Mouse (Mus musculus) liver, embryonic 13.5 days (tissue): ENCODE results near the gene Rnf183. TPM values are rescaled to one million over a fixed set of nuclear protein-coding genes. Genes with fewer than 3 reads are reported as not detected.

ENCODE experiments used
- ATAC-seq: fragments of 200-750 bp; cut with Nextera tagmentation; 2 replicates; pipeline ENCODE4 v1.8.0; 2017; ENCODE audit warnings: low read depth, mild to moderate bottlenecking, moderate number of reproducible peaks, moderate library complexity
- DNase-seq: peaks from one replicate; pipeline ENCODE4 v3.0.0; 2022
- H3K27ac ChIP-seq: fragments of 300-500 bp; sonication (generic); 2 replicates; pipeline ENCODE4 v1.5.1; 2015; ENCODE audit warnings: moderate library complexity, mild to moderate bottlenecking, inconsistent platforms
- H3K27me3 ChIP-seq: fragments of 300-500 bp; sonication (generic); 2 replicates; pipeline ENCODE4 v1.6.1; 2015; ENCODE audit warnings: mild to moderate bottlenecking, inconsistent platforms
- H3K36me3 ChIP-seq: fragments of 300-500 bp; sonication (generic); 2 replicates; pipeline ENCODE4 v1.6.1; 2015; ENCODE audit warnings: mild to moderate bottlenecking, inconsistent platforms
- H3K4me1 ChIP-seq: fragments of 300-500 bp; sonication (generic); replicated peaks from 2 replicates; pipeline ENCODE4 v1.6.1; 2015; ENCODE audit warnings: inconsistent platforms
- H3K4me2 ChIP-seq: fragments of 300-500 bp; sonication (generic); 2 replicates; pipeline ENCODE4 v1.6.1; 2015; ENCODE audit warnings: inconsistent platforms, mild to moderate bottlenecking, moderate library complexity
- H3K4me3 ChIP-seq: fragments of 300-500 bp; sonication (generic); replicated peaks from 2 replicates; pipeline ENCODE4 v1.5.1; 2015; ENCODE audit warnings: mild to moderate bottlenecking, inconsistent platforms
- H3K9ac ChIP-seq: fragments of 300-500 bp; sonication (generic); 2 replicates; pipeline ENCODE4 v1.6.1; 2015; ENCODE audit warnings: mild to moderate bottlenecking, inconsistent platforms
- H3K9me3 ChIP-seq: fragments of 300-500 bp; sonication (generic); replicated peaks from 2 replicates; pipeline ENCODE4 v1.6.1; 2016; ENCODE audit warnings: inconsistent platforms
- WGBS: fragments of 180-500 bp; shearing (Covaris S2); methylation state at CpG from one replicate; pipeline ENCODE4 v1.1.7; 2015; ENCODE audit not compliant: insufficient replicate concordance; 5-methylcytosine and 5-hydroxymethylcytosine counted together
- polyA plus RNA-seq: library from polyadenylated mRNA; unstranded; fragments of >200 nt; fragmentation: Nextera tagmentation; extraction: Ambion mirVana; gene quantifications from 2 replicates; pipeline ENCODE4 v1.2.1, GENCODE M21; 2015

Rnf183 gene
- polyA plus RNA-seq, 1 experiment from 2014 or later: not detected

DNA sequence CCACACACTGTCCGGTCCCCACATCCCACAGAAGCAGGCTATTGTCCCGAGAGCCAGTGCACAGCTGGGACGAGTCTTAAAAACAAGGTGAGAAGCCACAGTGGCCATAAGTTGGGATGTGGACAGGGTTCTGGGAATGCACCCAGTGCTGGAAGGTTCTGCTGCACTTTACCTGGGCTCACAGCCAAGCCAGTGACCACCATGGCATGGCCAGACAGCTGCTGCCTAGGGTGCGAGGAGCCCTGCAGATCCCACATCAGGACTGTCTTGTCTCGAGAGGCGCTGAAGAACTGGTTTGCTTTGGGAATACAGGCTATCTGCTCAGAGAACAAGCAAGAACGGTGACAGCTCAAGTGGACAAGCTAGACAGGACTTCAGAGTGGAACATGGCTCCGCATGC is 25.3 kb upstream of the Rnf183 start:
- Histone ChIP-seq H3K27me3 (no peaks in the 10 kb centered on the region), H3K9ac (no peak overlapping the region), H3K4me1 (no peaks in the 10 kb centered on the region), H3K4me2 (no peak overlapping the region), H3K9me3 (no peaks in the 10 kb centered on the region), H3K27ac (no peak overlapping the region), H3K4me3 (no peak overlapping the region), H3K36me3 (no peaks in the 10 kb centered on the region)
- 83% methylated on average over 8 of the region's 8 CpGs for WGBS
- DNase-seq (no peak), ATAC-seq (no peak)

DNA sequence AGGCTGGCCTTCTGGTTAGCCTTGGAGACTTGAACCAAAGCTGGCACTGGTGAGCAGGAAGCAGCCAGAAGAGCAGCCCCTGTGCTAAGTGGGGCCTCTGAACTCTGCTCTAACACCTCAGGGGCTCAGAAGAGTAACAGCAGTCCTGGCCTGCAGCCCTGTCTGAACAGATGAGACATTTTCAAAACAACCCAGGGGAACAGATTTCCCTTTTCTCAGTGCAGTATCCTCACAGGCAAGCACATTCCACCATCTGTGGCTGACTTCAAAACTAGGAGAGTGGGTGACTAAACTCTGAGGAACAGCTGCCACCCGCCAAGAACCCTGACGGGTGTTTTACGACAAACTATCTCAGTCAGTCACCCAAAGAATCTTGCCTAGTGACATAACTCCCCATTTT is 24.0 kb upstream of the Rnf183 start:
- Histone ChIP-seq H3K4me1 (no peaks in the 10 kb centered on the region), H3K9ac (no peak overlapping the region), H3K27ac (no peak overlapping the region), H3K36me3 (no peaks in the 10 kb centered on the region), H3K4me3 (no peak overlapping the region), H3K27me3 (no peaks in the 10 kb centered on the region), H3K4me2 (no peak overlapping the region), H3K9me3 (no peaks in the 10 kb centered on the region)
- WGBS: 83% methylated on average over 3 of the region's 3 CpGs
- ATAC-seq (no peak), DNase-seq (no peak)

DNA sequence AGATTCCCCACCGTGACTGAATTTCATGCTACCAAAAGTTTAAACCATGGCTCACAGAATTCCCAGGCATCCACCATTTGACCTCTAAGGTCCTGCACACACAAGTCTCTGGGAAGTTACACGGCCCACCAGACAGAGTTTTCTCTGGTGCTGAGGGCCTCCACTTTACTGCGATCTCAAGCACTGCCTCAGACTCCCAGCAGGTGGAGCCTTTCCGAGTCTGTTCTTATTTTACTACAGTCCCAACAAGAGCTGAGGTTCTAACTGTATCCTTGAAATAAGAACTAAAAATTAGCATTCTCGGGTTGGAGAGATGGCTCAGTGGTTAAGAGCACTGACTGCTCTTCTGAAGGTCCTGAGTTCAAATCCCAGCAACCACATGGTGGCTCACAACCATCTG is 19.9 kb upstream of the Rnf183 start:
- Histone ChIP-seq H3K9ac (no peak overlapping the region), H3K9me3 (no peaks in the 10 kb centered on the region), H3K4me3 (no peak overlapping the region), H3K27me3 (no peaks in the 10 kb centered on the region), H3K4me2 (no peak overlapping the region), H3K4me1 (no peaks in the 10 kb centered on the region), H3K36me3 (no peaks in the 10 kb centered on the region), H3K27ac (no peak overlapping the region)
- WGBS: 46% methylated on average over 5 of the region's 5 CpGs
- ATAC-seq: no peak
- peak; percentile 21 for DNase-seq

DNA sequence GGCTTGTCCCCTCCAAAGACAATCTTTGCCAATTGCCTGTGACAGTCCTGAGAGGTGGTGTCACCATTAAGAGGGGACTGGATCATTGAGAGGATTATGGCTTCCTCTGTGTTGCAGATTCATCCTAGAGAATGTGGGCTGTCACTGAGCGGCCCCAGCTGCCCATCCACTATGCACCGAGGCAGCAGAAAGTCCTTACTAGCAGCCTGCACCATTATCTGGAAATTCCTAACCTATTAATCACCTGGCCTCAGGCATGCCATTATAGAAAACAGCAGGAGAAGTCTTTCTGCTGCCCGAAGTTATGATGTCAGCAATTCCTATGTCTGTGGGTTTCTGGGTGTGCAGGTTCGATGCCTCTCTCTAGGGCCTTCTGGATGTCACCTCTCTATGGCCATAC is 5.9 kb upstream of the Rnf183 start:
- 69% methylated on average over 4 of the region's 4 CpGs for WGBS
- Histone ChIP-seq H3K4me3 (no peak overlapping the region), H3K9me3 (no peaks in the 10 kb centered on the region), H3K36me3 (no peaks in the 10 kb centered on the region), H3K4me2 (no peak overlapping the region), H3K4me1 (no peaks in the 10 kb centered on the region), H3K9ac (no peak overlapping the region), H3K27ac (no peak overlapping the region), H3K27me3 (no peaks in the 10 kb centered on the region)
- no peak for DNase-seq
- no peak for ATAC-seq

DNA sequence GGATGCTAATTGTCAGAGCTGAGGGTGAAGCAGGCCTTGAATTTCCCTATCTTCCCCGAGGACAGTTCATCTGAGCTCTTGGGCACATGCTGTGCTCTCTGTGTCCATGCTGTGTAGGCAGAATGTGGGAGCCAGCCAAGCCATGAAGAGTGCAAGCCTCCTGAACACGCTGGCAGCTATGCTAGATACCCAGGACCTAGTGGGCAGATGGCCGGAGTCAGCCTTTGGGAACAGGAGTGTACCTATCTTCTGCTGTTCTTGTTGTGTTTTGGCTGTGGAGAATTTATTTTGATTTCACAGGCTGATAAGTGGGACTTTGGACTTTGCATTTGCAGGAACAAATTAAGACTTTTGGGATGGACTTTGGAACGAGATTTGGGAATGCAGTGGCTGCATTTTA is 5.5 kb upstream of the Rnf183 start:
- H3K27ac ChIP-seq: no peak overlapping the region
- 59% methylated on average over 4 of the region's 4 CpGs for WGBS
- ATAC-seq: no peak
- H3K4me2 ChIP-seq: no peak overlapping the region
- H3K27me3 ChIP-seq: no peaks in the 10 kb centered on the region
- no peak overlapping the region for H3K4me3 ChIP-seq
- no peaks in the 10 kb centered on the region for H3K36me3 ChIP-seq
- H3K4me1 ChIP-seq: no peaks in the 10 kb centered on the region
- H3K9ac ChIP-seq: no peak overlapping the region
- no peaks in the 10 kb centered on the region for H3K9me3 ChIP-seq
- no peak for DNase-seq

DNA sequence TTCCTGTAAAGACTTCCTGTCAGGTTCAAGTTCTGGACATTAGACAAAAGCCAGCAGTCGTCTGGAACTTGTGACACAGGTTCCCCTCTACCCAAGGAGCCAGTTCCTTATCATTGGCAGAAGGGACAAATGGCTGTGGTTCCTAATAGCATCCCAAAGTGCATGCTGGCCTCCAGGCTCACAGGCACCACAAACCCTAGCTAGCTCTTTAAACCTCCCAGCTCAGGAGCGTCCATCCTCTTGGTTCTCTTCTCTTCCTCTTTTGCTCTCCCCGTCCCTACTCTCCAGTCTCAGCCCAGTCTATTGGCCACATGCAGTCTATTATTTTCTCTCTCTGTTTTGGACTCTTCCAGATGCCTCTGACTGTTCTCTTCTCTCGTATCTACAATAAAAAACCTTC is 4.7 kb upstream of the Rnf183 start:
- ATAC-seq: no peak
- 26% methylated on average over 4 of the region's 4 CpGs for WGBS
- no peak overlapping the region for H3K9ac ChIP-seq
- H3K27ac ChIP-seq: no peak overlapping the region
- no peak for DNase-seq
- H3K27me3 ChIP-seq: no peaks in the 10 kb centered on the region
- no peaks in the 10 kb centered on the region for H3K36me3 ChIP-seq
- no peak overlapping the region for H3K4me2 ChIP-seq
- H3K4me1 ChIP-seq: no peaks in the 10 kb centered on the region
- H3K9me3 ChIP-seq: no peaks in the 10 kb centered on the region
- H3K4me3 ChIP-seq: no peak overlapping the region

DNA sequence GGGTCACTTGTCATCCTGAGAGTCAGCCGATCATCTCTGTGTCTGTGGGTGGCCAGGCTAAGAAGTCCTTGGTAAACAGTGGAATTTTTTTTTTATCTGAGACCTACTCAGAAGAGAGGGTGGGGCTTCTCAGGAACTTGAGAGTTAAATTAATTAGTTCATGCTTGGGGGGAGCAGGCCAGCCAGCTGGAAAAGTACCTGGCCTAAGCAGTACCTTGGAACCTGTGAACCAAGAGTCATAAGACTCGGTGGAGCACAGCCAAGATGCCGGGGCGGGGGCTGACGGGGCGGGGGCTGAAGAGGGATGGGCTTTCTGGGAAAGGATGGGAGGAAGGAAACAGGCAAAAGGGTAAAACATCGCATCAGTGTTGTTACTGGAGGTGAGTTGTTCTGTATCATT is 2.8 kb upstream of the Rnf183 start:
- no peak overlapping the region for H3K4me2 ChIP-seq
- no peak overlapping the region for H3K9ac ChIP-seq
- no peaks in the 10 kb centered on the region for H3K4me1 ChIP-seq
- DNase-seq: no peak
- no peaks in the 10 kb centered on the region for H3K9me3 ChIP-seq
- H3K36me3 ChIP-seq: no peaks in the 10 kb centered on the region
- H3K4me3 ChIP-seq: no peak overlapping the region
- 69% methylated on average over 7 of the region's 7 CpGs for WGBS
- no peak overlapping the region for H3K27ac ChIP-seq
- no peak for ATAC-seq
- H3K27me3 ChIP-seq: no peaks in the 10 kb centered on the region

DNA sequence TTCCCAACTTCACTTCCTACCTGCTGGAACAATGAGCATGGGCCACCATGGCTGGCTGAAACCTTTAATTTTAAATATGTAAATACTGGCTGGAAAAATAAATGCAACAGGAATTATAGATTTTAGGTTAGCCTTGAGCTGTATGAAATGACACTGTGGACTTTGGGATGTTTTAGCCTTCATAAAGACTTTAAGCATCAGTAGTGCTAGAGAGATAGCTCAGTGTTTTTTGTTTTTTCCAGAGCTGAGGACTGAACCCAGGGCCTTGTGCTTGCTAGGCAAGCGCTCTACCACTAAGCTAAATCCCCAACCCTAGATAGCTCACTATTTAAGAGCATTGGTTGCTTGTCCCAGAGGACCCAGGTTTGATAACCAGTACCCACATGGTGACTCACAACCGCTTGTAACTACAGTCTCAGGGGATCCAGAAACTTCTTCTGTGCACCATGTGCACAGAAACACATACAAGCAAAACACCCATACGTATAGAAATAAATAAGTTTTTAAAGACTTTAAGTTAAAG is 2.3 kb upstream of the Rnf183 start:
- Histone ChIP-seq H3K27ac (no peak overlapping the region), H3K4me2 (no peak overlapping the region), H3K36me3 (no peaks in the 10 kb centered on the region), H3K9me3 (no peaks in the 10 kb centered on the region), H3K27me3 (no peaks in the 10 kb centered on the region), H3K4me3 (no peak overlapping the region), H3K9ac (no peak overlapping the region), H3K4me1 (peaks cover under 1% of the 10 kb centered on the region; the same call in 1 of the 2 replicates)
- ATAC-seq: no peak
- no peak for DNase-seq
- 73% methylated on average over 3 of the region's 3 CpGs for WGBS

DNA sequence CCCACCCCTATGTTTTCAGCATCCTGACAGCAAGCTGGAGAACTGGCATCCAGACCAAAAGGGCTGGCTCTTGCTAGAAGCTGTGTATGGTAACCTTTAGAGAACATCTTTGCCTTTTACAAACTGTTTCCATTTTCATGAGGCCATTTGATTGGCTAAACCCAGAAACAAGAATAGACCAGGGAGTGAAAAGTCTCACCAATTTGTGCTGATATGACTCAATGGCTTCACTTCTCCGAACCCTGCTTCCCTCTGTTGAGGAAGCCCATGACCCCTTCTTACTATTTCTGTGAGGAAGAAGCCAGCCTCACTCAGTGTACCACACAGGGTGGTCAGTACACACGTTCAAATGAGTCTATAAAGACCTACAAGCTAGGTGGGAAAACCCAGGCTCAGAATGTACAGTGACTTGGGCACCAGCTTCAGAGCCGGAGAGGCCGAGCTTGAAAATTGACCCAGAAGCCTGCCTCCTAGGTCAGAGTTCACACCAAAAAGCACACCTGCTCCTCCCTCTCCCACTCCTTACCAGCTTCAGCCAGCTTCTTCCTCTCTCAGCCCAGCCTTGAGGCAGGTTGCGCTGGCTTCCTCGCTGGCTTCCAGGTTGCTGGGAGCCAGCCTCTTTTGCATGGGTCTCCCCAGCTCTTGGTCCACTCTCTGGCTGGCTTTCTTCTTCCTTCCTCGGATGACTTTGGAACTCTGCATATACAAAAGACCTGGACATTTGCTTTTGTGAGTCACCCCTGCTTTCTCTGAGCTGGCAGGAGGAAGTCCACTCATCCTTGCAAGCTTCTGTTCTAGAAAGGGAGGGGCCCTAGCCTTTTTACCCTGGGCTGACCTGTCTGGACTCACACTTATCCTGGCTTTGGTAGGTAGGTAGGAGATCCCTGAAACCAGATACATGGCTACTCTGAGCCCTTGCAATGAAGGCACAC is 847 bp downstream of the Rnf183 start:
- Histone ChIP-seq H3K36me3 (no peaks in the 10 kb centered on the region), H3K9me3 (no peaks in the 10 kb centered on the region), H3K4me1 (peaks cover 16% of the 10 kb centered on the region), H3K27ac (no peak overlapping the region), H3K9ac (no peak overlapping the region), H3K4me3 (no peak overlapping the region), H3K27me3 (no peaks in the 10 kb centered on the region), H3K4me2 (no peak overlapping the region)
- no peak for DNase-seq
- no peak for ATAC-seq
- 63% methylated on average over 7 of the region's 7 CpGs for WGBS

DNA sequence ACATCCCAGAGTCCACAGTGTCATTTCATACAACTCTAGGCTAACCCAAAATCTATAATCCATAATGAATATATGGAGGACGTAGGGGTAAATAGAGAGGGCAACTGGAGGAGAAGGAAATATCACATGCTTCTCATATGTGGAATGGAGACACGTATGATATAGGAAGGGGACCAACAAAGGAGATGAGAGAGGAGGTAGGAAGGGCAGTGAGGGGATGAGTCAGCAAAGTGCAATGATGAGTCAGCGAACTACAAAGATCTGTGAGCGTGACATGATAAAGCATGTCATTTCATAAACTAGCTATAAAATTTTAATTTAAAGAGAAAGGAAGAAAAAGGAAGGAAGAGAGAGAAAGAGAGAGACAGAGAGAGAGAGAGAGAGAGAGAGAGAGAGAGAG is 3.5 kb downstream of the Rnf183 start:
- Histone ChIP-seq H3K4me3 (no peak overlapping the region), H3K9me3 (no peaks in the 10 kb centered on the region), H3K36me3 (peaks cover under 1% of the 10 kb centered on the region; the same call in 1 of the 2 replicates), H3K27me3 (no peaks in the 10 kb centered on the region), H3K27ac (peak overlapping the region; percentile 40), H3K9ac (no peak overlapping the region), H3K4me2 (no peak overlapping the region), H3K4me1 (peaks cover 16% of the 10 kb centered on the region)
- WGBS: 44% methylated on average over 4 of the region's 4 CpGs
- ATAC-seq (peak; percentile 74), DNase-seq (peak; percentile 68)

DNA sequence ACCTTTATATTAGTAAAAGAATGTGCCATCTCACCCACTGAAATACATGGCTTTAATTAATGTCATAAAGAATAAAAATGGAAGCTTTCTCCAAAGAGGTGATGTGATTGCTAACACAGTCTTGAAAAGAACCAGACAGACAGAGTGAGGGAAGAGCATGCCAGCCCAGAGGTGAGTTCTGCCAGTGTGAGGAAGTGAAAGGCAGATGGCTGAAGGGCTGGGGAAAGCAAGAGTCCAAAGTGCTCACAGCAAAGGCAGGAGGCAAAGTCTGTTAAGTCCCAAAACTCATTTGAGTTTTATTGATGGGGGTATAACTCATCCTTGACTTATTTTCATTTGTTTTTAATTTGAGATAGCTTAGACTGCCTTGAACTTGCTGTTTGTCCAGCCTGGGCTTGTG is 4.4 kb downstream of the Rnf183 start:
- H3K4me1 ChIP-seq: peaks cover 16% of the 10 kb centered on the region
- no peak overlapping the region for H3K4me3 ChIP-seq
- no peak for ATAC-seq

DNA sequence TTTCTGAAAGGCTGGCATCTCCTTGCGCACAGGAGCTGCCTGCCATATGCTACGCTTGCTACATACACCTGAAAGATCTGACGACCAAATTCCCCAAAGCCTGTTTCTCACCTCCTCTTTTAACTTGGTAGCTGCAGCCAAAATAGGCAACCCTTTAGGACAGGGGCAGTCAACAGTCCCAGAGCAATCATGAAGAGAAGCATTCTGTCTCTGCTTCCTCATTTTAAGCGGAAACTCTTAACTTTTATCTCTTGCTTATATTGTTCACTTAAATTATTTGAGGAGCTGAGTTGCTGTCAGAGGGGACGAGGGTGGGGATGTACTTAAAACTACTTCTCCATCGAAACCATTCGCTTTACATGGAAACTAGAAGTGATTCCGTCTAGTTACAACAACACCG is 5.4 kb downstream of the Rnf183 start:
- Histone ChIP-seq H3K4me3 (no peak overlapping the region), H3K27ac (no peak overlapping the region), H3K4me1 (peaks cover 16% of the 10 kb centered on the region), H3K9ac (no peak overlapping the region), H3K4me2 (no peak overlapping the region), H3K27me3 (no peaks in the 10 kb centered on the region), H3K9me3 (no peaks in the 10 kb centered on the region), H3K36me3 (peaks cover 20% of the 10 kb centered on the region)
- 67% methylated on average over 9 of the region's 9 CpGs for WGBS
- DNase-seq: no peak
- ATAC-seq: no peak

More for the DNA sequence above, 4.4 kb downstream of the Rnf183 start:
- Histone ChIP-seq H3K4me2 (no peak overlapping the region), H3K27me3 (no peaks in the 10 kb centered on the region), H3K9me3 (no peaks in the 10 kb centered on the region), H3K27ac (peak overlapping the region; percentile 40), H3K36me3 (peaks cover 9% of the 10 kb centered on the region), H3K9ac (no peak overlapping the region)
- DNase-seq: no peak
